Mouse (Mus musculus) limb, embryonic 14.5 days (tissue): ENCODE measurements around the gene Meis1. TPM values are rescaled to one million over a fixed set of nuclear protein-coding genes. Genes with fewer than 3 reads are reported as not detected.

Source experiments
- ATAC-seq: fragments of 200-750 bp; cut with Nextera tagmentation; 2 replicates; pipeline ENCODE4 v1.8.0; 2017; ENCODE audit warnings: low read depth, moderate number of reproducible peaks, moderate TSS enrichment; ENCODE audit not compliant: low FRiP score
- DNase-seq: peaks from one replicate; pipeline ENCODE4 v3.0.0-alpha.2; 2015; ENCODE audit warnings: low spot score
- H3K27ac ChIP-seq: fragments of 300-500 bp; sonication (generic); replicated peaks from 2 replicates; pipeline ENCODE4 v1.5.1; 2014; ENCODE audit warnings: low read depth, mild to moderate bottlenecking, low read length, moderate library complexity, mixed read lengths
- H3K27me3 ChIP-seq: fragments of 300-500 bp; sonication (generic); 2 replicates; pipeline ENCODE4 v1.6.1; 2014; ENCODE audit warnings: low read length, mixed read lengths; ENCODE audit not compliant: control insufficient read depth, insufficient read depth
- H3K36me3 ChIP-seq: fragments of 300-500 bp; sonication (generic); 2 replicates; pipeline ENCODE4 v1.6.1; 2014; ENCODE audit warnings: mild to moderate bottlenecking, low read length, moderate library complexity, mixed read lengths; ENCODE audit not compliant: control insufficient read depth, insufficient read depth
- H3K4me1 ChIP-seq: fragments of 300-500 bp; sonication (generic); 2 replicates; pipeline ENCODE4 v1.6.1; 2014; ENCODE audit warnings: antibody characterized with exemption, low read length, mixed read lengths; ENCODE audit not compliant: control insufficient read depth, insufficient read depth
- H3K4me2 ChIP-seq: fragments of 300-500 bp; sonication (generic); replicated peaks from 2 replicates; pipeline ENCODE4 v1.6.1; 2014; ENCODE audit warnings: low read depth, mild to moderate bottlenecking, low read length, moderate library complexity; ENCODE audit not compliant: severe bottlenecking
- H3K4me3 ChIP-seq: fragments of 300-500 bp; sonication (generic); replicated peaks from 2 replicates; pipeline ENCODE4 v1.5.1; 2014; ENCODE audit warnings: low read length
- H3K9ac ChIP-seq: fragments of 300-500 bp; sonication (generic); 2 replicates; pipeline ENCODE4 v1.6.1; 2014; ENCODE audit warnings: mild to moderate bottlenecking, low read depth, low read length, moderate library complexity; ENCODE audit not compliant: severe bottlenecking
- H3K9me3 ChIP-seq: fragments of 300-500 bp; sonication (generic); 2 replicates; pipeline ENCODE4 v1.6.1; 2016; ENCODE audit warnings: low read length; ENCODE audit not compliant: control insufficient read depth
- POLR2A ChIP-seq: fragments of 200-500 bp; IDR thresholded peaks from 2 replicates; pipeline ENCODE4 v1.8.0; 2012; ENCODE audit warnings: inconsistent platforms, mild to moderate bottlenecking, moderate library complexity, borderline replicate concordance; ENCODE audit not compliant: insufficient read depth, insufficient read length; ENCODE audit errors: extremely low read depth
- WGBS: fragments of 180-500 bp; shearing (Covaris S2); extraction: QIAGEN DNeasy Blood & Tissue Kit; methylation state at CpG from one replicate; pipeline ENCODE4 v1.1.7; 2014; 5-methylcytosine and 5-hydroxymethylcytosine counted together
- polyA plus RNA-seq, 2 experiments: library from polyadenylated mRNA; depleted of rRNA in 1 of 2; stranded (reverse) in 1 of 2; unstranded in 1 of 2; fragments of >200 nt; fragmentation: Nextera tagmentation in 1 of 2; extraction: Ambion mirVana in 1 of 2; gene quantifications; 2 replicates each; pipeline versions ENCODE4 v1.2.1 to v1.2.3; 2012 to 2014

Gene Meis1
- polyA plus RNA-seq, 2 experiments, result 15.9 to 16.2 TPM

DNA sequence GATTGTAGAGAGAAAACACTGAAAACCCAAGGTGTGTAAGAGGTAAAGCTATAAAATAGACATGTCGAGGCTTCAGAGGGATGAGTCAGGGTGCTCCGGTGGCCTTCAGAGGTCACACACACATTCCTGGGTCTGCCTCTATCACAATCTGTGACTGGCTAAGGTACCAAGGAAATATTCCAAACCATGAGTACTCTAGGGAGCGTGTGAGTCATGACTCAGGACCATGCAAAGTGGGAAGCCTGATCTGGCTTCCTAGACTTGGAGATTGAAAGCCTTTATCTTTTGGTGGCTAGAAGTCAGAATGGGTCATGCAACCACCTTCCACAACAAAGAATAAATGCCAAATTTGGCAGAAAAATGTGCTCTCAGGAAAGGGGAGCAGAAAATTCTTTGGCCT lies 98.1 kb downstream of the Meis1 start:
- WGBS, result 85% methylated on average over 3 of the region's 3 CpGs
- H3K27ac ChIP-seq, result no peak overlapping the region
- DNase-seq, result no peak

DNA sequence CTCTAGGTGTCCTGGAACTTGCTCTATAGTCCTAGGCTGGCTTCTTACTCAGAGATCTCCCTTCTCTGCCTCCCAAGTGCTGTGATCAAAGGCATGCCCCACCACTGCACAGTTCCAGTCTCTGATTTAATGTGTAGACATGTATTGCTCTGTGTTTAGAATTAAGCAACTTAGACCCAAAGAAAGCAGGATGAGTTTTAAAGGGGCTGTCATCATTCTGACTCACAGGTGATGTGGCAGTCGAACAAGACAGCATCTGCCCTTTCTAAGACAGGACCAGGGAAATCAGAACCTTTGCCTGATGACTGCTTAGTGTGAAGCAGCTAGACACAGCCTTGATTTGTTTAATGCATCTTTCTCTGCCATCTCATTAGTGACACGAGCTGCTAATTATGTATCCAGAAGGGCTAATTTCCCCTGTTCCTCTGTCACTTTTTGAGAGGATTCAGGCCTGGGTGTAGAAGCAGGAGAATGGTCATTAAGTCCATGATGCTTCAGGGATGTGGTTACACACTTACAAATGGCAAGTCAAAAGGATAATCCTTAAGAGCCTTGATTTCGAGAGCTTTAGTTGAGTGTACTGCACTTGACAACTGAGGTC lies 99.5 kb downstream of the Meis1 start:
- no peak for DNase-seq
- ATAC-seq, result no peak
- Histone ChIP-seq H3K9ac (no peak overlapping the region), H3K27ac (no peak overlapping the region), H3K4me2 (no peak overlapping the region), H3K4me3 (no peak overlapping the region), H3K9me3 (no peaks in the 10 kb centered on the region), H3K36me3 (no peaks in the 10 kb centered on the region), H3K27me3 (no peaks in the 10 kb centered on the region), H3K4me1 (no peaks in the 10 kb centered on the region)
- no peak for TF ChIP-seq POLR2A
- WGBS, result 53% methylated on average over 3 of the region's 3 CpGs

More for the DNA sequence above, 98.1 kb downstream of the Meis1 start:
- Histone ChIP-seq H3K4me2 (no peak overlapping the region), H3K27me3 (no peaks in the 10 kb centered on the region), H3K4me3 (no peak overlapping the region), H3K36me3 (no peaks in the 10 kb centered on the region), H3K9ac (no peak overlapping the region), H3K9me3 (no peaks in the 10 kb centered on the region), H3K4me1 (no peaks in the 10 kb centered on the region)
- ATAC-seq, result no peak
- no peak for TF ChIP-seq POLR2A

DNA sequence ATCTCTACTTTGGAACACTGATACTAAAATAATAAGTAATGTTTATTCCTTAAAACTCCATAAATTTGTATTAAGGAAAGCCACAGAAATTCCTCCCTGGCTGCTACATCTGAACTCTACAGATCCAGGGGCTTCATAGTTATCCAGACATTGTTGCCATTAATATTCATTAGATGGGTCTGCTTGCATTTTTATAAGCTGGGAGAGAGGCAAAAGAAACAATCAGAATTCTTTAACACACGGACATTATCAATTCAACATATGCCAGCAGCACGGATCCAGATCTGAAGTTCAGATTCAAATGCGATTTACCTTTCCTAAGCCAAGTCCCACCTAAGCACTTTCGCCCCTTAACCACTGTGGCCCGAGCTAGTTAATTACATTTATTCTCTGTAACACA lies 100.9 kb downstream of the Meis1 start:
- Histone ChIP-seq H3K4me1 (no peaks in the 10 kb centered on the region), H3K9me3 (no peaks in the 10 kb centered on the region), H3K9ac (no peak overlapping the region), H3K4me3 (no peak overlapping the region), H3K36me3 (no peaks in the 10 kb centered on the region), H3K27ac (no peak overlapping the region), H3K4me2 (no peak overlapping the region), H3K27me3 (0 out of 2 replicates have a peak, but pooled peaks cover 4% of the 10 kb centered on the region)
- TF ChIP-seq POLR2A, result no peak
- ATAC-seq (no peak), DNase-seq (no peak)
- WGBS, result 56% methylated on average over 5 of the region's 5 CpGs

DNA sequence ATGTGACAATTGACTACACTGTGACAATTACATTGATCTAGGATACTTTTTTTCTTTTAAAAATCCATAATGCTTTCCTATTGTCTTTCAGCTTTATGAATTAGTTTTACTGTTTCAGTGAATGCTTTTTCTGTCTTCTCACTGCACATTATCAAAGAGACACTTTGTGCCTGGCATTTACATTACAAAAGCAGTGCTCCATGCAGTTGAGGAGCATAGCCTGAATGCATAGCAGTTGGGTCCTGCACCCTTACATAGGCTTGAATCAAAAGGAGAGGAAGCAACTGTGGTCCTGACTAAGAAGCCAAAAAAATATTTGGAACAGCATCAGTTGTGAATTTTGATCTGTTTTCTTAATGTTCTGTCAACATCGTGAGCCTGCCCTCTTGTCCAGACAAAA lies 105.5 kb downstream of the Meis1 start:
- H3K27me3 ChIP-seq, result peaks cover 14% of the 10 kb centered on the region; the same call in 1 of the 2 replicates
- WGBS, result 78% methylated on average over 1 of the region's 1 CpGs
- H3K27ac ChIP-seq, result no peak overlapping the region
- H3K36me3 ChIP-seq, result no peaks in the 10 kb centered on the region
- no peaks in the 10 kb centered on the region for H3K4me1 ChIP-seq
- no peak for TF ChIP-seq POLR2A
- no peak overlapping the region for H3K4me2 ChIP-seq
- H3K4me3 ChIP-seq, result no peak overlapping the region
- no peak for ATAC-seq
- H3K9ac ChIP-seq, result no peak overlapping the region
- no peak for DNase-seq
- no peaks in the 10 kb centered on the region for H3K9me3 ChIP-seq

DNA sequence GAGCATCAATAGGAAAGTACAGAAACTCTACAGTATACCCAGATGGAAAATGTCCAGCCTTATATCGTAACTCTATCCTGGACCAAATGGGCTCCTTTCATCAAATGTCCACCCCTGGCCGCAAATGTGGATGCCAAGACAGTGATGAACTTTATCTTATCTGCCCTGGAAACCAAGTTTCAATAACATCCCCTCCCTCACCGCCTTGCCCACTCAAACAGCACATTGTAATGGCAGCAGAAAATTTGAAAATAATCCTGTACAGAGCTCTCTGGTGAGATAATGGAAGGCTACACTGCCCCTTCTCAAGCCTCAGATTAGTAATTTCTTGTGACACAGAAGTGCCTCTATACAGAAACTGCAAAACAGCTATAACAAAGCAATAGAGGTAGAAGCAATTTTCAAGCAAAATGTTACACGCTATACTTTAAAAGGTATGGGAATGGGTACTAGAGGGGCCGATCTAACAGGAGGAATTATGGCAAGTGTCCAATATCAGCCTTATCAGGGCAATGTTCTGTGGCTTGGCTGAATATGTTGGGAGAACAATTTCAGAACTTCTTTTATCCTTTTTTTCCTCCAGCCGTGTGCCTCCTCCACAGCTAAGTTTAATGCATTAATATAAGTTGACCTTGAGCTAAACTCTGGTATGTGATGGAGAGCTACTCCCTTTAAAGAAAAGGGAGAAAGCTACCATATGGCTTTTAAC lies 106.3 kb downstream of the Meis1 start:
- TF ChIP-seq POLR2A, result no peak
- no peak overlapping the region for H3K9ac ChIP-seq
- H3K36me3 ChIP-seq, result no peaks in the 10 kb centered on the region
- H3K4me3 ChIP-seq, result no peak overlapping the region
- no peak overlapping the region for H3K4me2 ChIP-seq
- H3K27ac ChIP-seq, result no peak overlapping the region
- WGBS, result 70% methylated on average over 6 of the region's 6 CpGs
- ATAC-seq, result no peak
- H3K4me1 ChIP-seq, result no peaks in the 10 kb centered on the region
- peaks cover 14% of the 10 kb centered on the region; the same call in 1 of the 2 replicates for H3K27me3 ChIP-seq
- H3K9me3 ChIP-seq, result no peaks in the 10 kb centered on the region
- no peak for DNase-seq
